Mouse (Mus musculus): ENCODE results near the gene Tshr. TPM values are rescaled to one million over a fixed set of nuclear protein-coding genes. Genes with fewer than 3 reads are reported as not detected.
A peak's percentile ranks its signal among the peaks of the same experiment; 100 is the strongest.
"Not testable (repeated sequence)": the region's sequence is repeated elsewhere in the genome, so short reads cannot be mapped to it uniquely, and the experiment has no call there.

The Tshr gene
- polyA plus RNA-seq (2014; fragmentation: Nextera tagmentation; extraction: Ambion mirVana): 0.04 and 0.13 TPM in 2 replicates

- H3K27ac ChIP-seq (ENCODE audit: low read depth, low read length): peak within 1 kb of the TSS; percentile 62
These were observed at the start of gene Tshr, which contains the start of gene Cep128 for GRCm38 (mm10) chr12:91384281-91385017. Gene Tshr, plus strand, starts transcription at chr12:91384563. Gene Cep128, minus strand, starts transcription at chr12:91384409.

GRCm38 (mm10) chr12:91338656-91339055 is 45.7 kb upstream of the Tshr start:
- H3K36me3 ChIP-seq (ENCODE audit: control insufficient read depth, insufficient read depth, low read length); ATAC-seq (replicated peaks; ENCODE audit: low FRiP score); H3K4me1 ChIP-seq (replicated peaks; ENCODE audit: control insufficient read depth, insufficient read depth, low read length); H3K4me3 ChIP-seq (ENCODE audit: low read depth, low read length); H3K27ac ChIP-seq (ENCODE audit: low read depth, low read length); DNase-seq (ENCODE audit: low spot score); H3K9ac ChIP-seq (ENCODE audit: low read depth, low read length); H3K4me2 ChIP-seq; H3K9me3 ChIP-seq (ENCODE audit: control insufficient read depth, low read length); H3K27me3 ChIP-seq (replicated peaks; ENCODE audit: control insufficient read depth, insufficient read depth, low read length): not testable (repeated sequence)
- WGBS: 94% methylated on average over 13 of the region's 13 CpGs

More at GRCm38 (mm10) chr12:91384281-91385017, at the start of gene Tshr, which contains the start of gene Cep128:
- H3K27me3 ChIP-seq (replicated peaks; ENCODE audit: control insufficient read depth, insufficient read depth, low read length): no peaks in the 10 kb centered on the region
- peak within 1 kb of the TSS; percentile 85 for H3K9ac ChIP-seq (ENCODE audit: low read depth, low read length)
- peak within 1 kb of the TSS; percentile 83 for H3K4me2 ChIP-seq
- peaks cover 2% of the 10 kb centered on the region; the same call in 1 of the 2 replicates for H3K36me3 ChIP-seq (ENCODE audit: control insufficient read depth, insufficient read depth, low read length)
- peaks cover 3% of the 10 kb centered on the region; the same call in 1 of the 2 replicates for H3K4me1 ChIP-seq (replicated peaks; ENCODE audit: control insufficient read depth, insufficient read depth, low read length)
- WGBS: 1% methylated on average over 27 of the region's 27 CpGs
- ATAC-seq (replicated peaks; ENCODE audit: low FRiP score) (peak; percentile 100), DNase-seq (ENCODE audit: low spot score) (peak; percentile 91)
- peak within 1 kb of the TSS; percentile 83 for H3K4me3 ChIP-seq (ENCODE audit: low read depth, low read length)
- no peaks in the 10 kb centered on the region for H3K9me3 ChIP-seq (ENCODE audit: control insufficient read depth, low read length)

- peak; percentile 94 for ATAC-seq (replicated peaks; ENCODE audit: low FRiP score)
- H3K36me3 ChIP-seq (ENCODE audit: control insufficient read depth, insufficient read depth, low read length): no peaks in the 10 kb centered on the region; the same call in 1 of the 2 replicates
- H3K4me3 ChIP-seq (ENCODE audit: low read depth, low read length): no peak overlapping the region
- WGBS: 59% methylated on average over 8 of the region's 8 CpGs
- no peak for DNase-seq (ENCODE audit: low spot score)
- H3K27me3 ChIP-seq (replicated peaks; ENCODE audit: control insufficient read depth, insufficient read depth, low read length): no peaks in the 10 kb centered on the region
- H3K9me3 ChIP-seq (ENCODE audit: control insufficient read depth, low read length): no peaks in the 10 kb centered on the region
- peak overlapping the region; percentile 62; the same call in 1 of the 2 replicates for H3K27ac ChIP-seq (ENCODE audit: low read depth, low read length)
- H3K4me1 ChIP-seq (replicated peaks; ENCODE audit: control insufficient read depth, insufficient read depth, low read length): no peaks in the 10 kb centered on the region; the same call in 1 of the 2 replicates
- H3K4me2 ChIP-seq: peak overlapping the region; percentile 36
- H3K9ac ChIP-seq (ENCODE audit: low read depth, low read length): peak overlapping the region; percentile 13; the same call in 1 of the 2 replicates
These were observed 30.6 kb upstream of the Tshr start for GRCm38 (mm10) chr12:91353783-91354182.

- WGBS: 77% methylated on average over 3 of the region's 3 CpGs
- Histone ChIP-seq H3K4me1 (replicated peaks; ENCODE audit: control insufficient read depth, insufficient read depth, low read length) (no peaks in the 10 kb centered on the region), H3K4me3 (ENCODE audit: low read depth, low read length) (no peak overlapping the region), H3K27ac (ENCODE audit: low read depth, low read length) (no peak overlapping the region), H3K27me3 (replicated peaks; ENCODE audit: control insufficient read depth, insufficient read depth, low read length) (no peaks in the 10 kb centered on the region), H3K9ac (ENCODE audit: low read depth, low read length) (no peak overlapping the region), H3K36me3 (ENCODE audit: control insufficient read depth, insufficient read depth, low read length) (no peaks in the 10 kb centered on the region; the same call in 1 of the 2 replicates), H3K9me3 (ENCODE audit: control insufficient read depth, low read length) (no peaks in the 10 kb centered on the region), H3K4me2 (no peak overlapping the region)
- no peak for DNase-seq (ENCODE audit: low spot score)
- no peak for ATAC-seq (replicated peaks; ENCODE audit: low FRiP score)
These were observed 15.2 kb upstream of the Tshr start for GRCm38 (mm10) chr12:91369173-91369572.

GRCm38 (mm10) chr12:91383516-91384264 is 673 bp upstream of the Tshr start:
- H3K4me1 ChIP-seq (replicated peaks; ENCODE audit: control insufficient read depth, insufficient read depth, low read length): peaks cover 3% of the 10 kb centered on the region; the same call in 1 of the 2 replicates
- 5% methylated on average over 22 of the region's 22 CpGs for WGBS
- no peaks in the 10 kb centered on the region for H3K9me3 ChIP-seq (ENCODE audit: control insufficient read depth, low read length)
- H3K27ac ChIP-seq (ENCODE audit: low read depth, low read length): peak overlapping the region; percentile 62
- H3K36me3 ChIP-seq (ENCODE audit: control insufficient read depth, insufficient read depth, low read length): peaks cover 2% of the 10 kb centered on the region; the same call in 1 of the 2 replicates
- ATAC-seq (replicated peaks; ENCODE audit: low FRiP score) (peak; percentile 67), DNase-seq (ENCODE audit: low spot score) (no peak)
- peak overlapping the region; percentile 83 for H3K4me2 ChIP-seq
- H3K4me3 ChIP-seq (ENCODE audit: low read depth, low read length): peak overlapping the region; percentile 83
- H3K27me3 ChIP-seq (replicated peaks; ENCODE audit: control insufficient read depth, insufficient read depth, low read length): no peaks in the 10 kb centered on the region
- peak overlapping the region; percentile 85 for H3K9ac ChIP-seq (ENCODE audit: low read depth, low read length)

GRCm38 (mm10) chr12:91400232-91401048 is 16.1 kb downstream of the Tshr start:
- Histone ChIP-seq H3K4me3 (ENCODE audit: low read depth, low read length) (peak overlapping the region; percentile 40), H3K4me2 (peak overlapping the region; percentile 77), H3K4me1 (replicated peaks; ENCODE audit: control insufficient read depth, insufficient read depth, low read length) (no peaks in the 10 kb centered on the region), H3K27me3 (replicated peaks; ENCODE audit: control insufficient read depth, insufficient read depth, low read length) (peaks cover 23% of the 10 kb centered on the region), H3K27ac (ENCODE audit: low read depth, low read length) (no peak overlapping the region), H3K9me3 (ENCODE audit: control insufficient read depth, low read length) (no peaks in the 10 kb centered on the region), H3K9ac (ENCODE audit: low read depth, low read length) (no peak overlapping the region), H3K36me3 (ENCODE audit: control insufficient read depth, insufficient read depth, low read length) (no peaks in the 10 kb centered on the region)
- peak; percentile 75 for ATAC-seq (replicated peaks; ENCODE audit: low FRiP score)
- 2% methylated on average over 36 of the region's 38 CpGs for WGBS
- DNase-seq (ENCODE audit: low spot score): peak; percentile 67

GRCm38 (mm10) chr12:91401049-91401352 is 16.6 kb downstream of the Tshr start:
- no peaks in the 10 kb centered on the region for H3K36me3 ChIP-seq (ENCODE audit: control insufficient read depth, insufficient read depth, low read length)
- peak overlapping the region; percentile 77 for H3K4me2 ChIP-seq
- peaks cover 23% of the 10 kb centered on the region for H3K27me3 ChIP-seq (replicated peaks; ENCODE audit: control insufficient read depth, insufficient read depth, low read length)
- no peak overlapping the region for H3K27ac ChIP-seq (ENCODE audit: low read depth, low read length)
- no peaks in the 10 kb centered on the region for H3K4me1 ChIP-seq (replicated peaks; ENCODE audit: control insufficient read depth, insufficient read depth, low read length)
- DNase-seq (ENCODE audit: low spot score): no peak
- no peak for ATAC-seq (replicated peaks; ENCODE audit: low FRiP score)
- 6% methylated on average over 12 of the region's 12 CpGs for WGBS
- no peaks in the 10 kb centered on the region for H3K9me3 ChIP-seq (ENCODE audit: control insufficient read depth, low read length)
- H3K4me3 ChIP-seq (ENCODE audit: low read depth, low read length): peak overlapping the region; percentile 40
- H3K9ac ChIP-seq (ENCODE audit: low read depth, low read length): no peak overlapping the region

GRCm38 (mm10) chr12:91410306-91410705 is 25.9 kb downstream of the Tshr start:
- no peaks in the 10 kb centered on the region for H3K9me3 ChIP-seq (ENCODE audit: control insufficient read depth, low read length)
- H3K4me2 ChIP-seq: no peak overlapping the region
- no peaks in the 10 kb centered on the region for H3K27me3 ChIP-seq (replicated peaks; ENCODE audit: control insufficient read depth, insufficient read depth, low read length)
- no peaks in the 10 kb centered on the region for H3K36me3 ChIP-seq (ENCODE audit: control insufficient read depth, insufficient read depth, low read length)
- H3K27ac ChIP-seq (ENCODE audit: low read depth, low read length): no peak overlapping the region
- H3K4me3 ChIP-seq (ENCODE audit: low read depth, low read length): no peak overlapping the region
- DNase-seq (ENCODE audit: low spot score): no peak
- ATAC-seq (replicated peaks; ENCODE audit: low FRiP score): no peak
- no peak overlapping the region for H3K9ac ChIP-seq (ENCODE audit: low read depth, low read length)
- 75% methylated on average over 4 of the region's 4 CpGs for WGBS
- no peaks in the 10 kb centered on the region for H3K4me1 ChIP-seq (replicated peaks; ENCODE audit: control insufficient read depth, insufficient read depth, low read length)

Measured in liver, embryonic 11.5 days (tissue).